Mouse (Mus musculus) forebrain, embryonic 15.5 days (tissue): Measurements from ENCODE around the gene Ssbp2. TPM values are rescaled to one million over a fixed set of nuclear protein-coding genes. Genes with fewer than 3 reads are reported as not detected.

Experiments used
- ATAC-seq: fragments of 200-750 bp; cut with Nextera tagmentation; replicated peaks from 2 replicates; pipeline ENCODE4 v1.8.0; 2017; ENCODE audit warnings: mild to moderate bottlenecking, moderate TSS enrichment, moderate library complexity
- H3K27ac ChIP-seq: fragments of 300-500 bp; sonication (generic); replicated peaks from 2 replicates; pipeline ENCODE4 v1.5.1; 2015; ENCODE audit warnings: mild to moderate bottlenecking, inconsistent platforms
- H3K27me3 ChIP-seq: fragments of 300-500 bp; sonication (generic); 2 replicates; pipeline ENCODE4 v1.6.1; 2015; ENCODE audit warnings: inconsistent platforms
- H3K36me3 ChIP-seq: fragments of 300-500 bp; sonication (generic); 2 replicates; pipeline ENCODE4 v1.6.1; 2015; ENCODE audit warnings: mild to moderate bottlenecking, inconsistent platforms
- H3K4me1 ChIP-seq: fragments of 300-500 bp; sonication (generic); 2 replicates; pipeline ENCODE4 v1.6.1; 2015; ENCODE audit warnings: inconsistent platforms
- H3K4me2 ChIP-seq: fragments of 300-500 bp; sonication (generic); replicated peaks from 2 replicates; pipeline ENCODE4 v1.6.1; 2015; ENCODE audit warnings: mild to moderate bottlenecking, inconsistent platforms
- H3K4me3 ChIP-seq: fragments of 300-500 bp; sonication (generic); 2 replicates; pipeline ENCODE4 v1.5.1; 2015; ENCODE audit warnings: mild to moderate bottlenecking, inconsistent platforms
- H3K9ac ChIP-seq: fragments of 300-500 bp; sonication (generic); replicated peaks from 2 replicates; pipeline ENCODE4 v1.6.1; 2015; ENCODE audit warnings: mild to moderate bottlenecking, inconsistent platforms
- H3K9me3 ChIP-seq: fragments of 300-500 bp; sonication (generic); 2 replicates; pipeline ENCODE4 v1.6.1; 2016; ENCODE audit warnings: inconsistent platforms
- WGBS: fragments of 180-500 bp; shearing (Covaris S2); methylation state at CpG from one replicate; pipeline ENCODE4 v1.1.7; 2015; ENCODE audit warnings: mixed read lengths; 5-methylcytosine and 5-hydroxymethylcytosine counted together
- polyA plus RNA-seq: library from polyadenylated mRNA; unstranded; fragments of >200 nt; fragmentation: Nextera tagmentation; extraction: Ambion mirVana; gene quantifications from 2 replicates; pipeline ENCODE4 v1.2.1, GENCODE M21; 2015

Ssbp2 gene
- polyA plus RNA-seq: 281 and 308 TPM in 2 replicates

GRCm38 (mm10) chr13:91459896-91460620 lies at the start of gene Ssbp2:
Gene Ssbp2 (plus strand): TSS chr13:91460283.
- Histone ChIP-seq H3K4me2 (peak within 1 kb of the TSS; percentile 91), H3K9ac (peak within 1 kb of the TSS; percentile 94), H3K4me1 (peaks cover 34% of the 10 kb centered on the region), H3K36me3 (no peaks in the 10 kb centered on the region), H3K27me3 (no peaks in the 10 kb centered on the region), H3K27ac (peak within 1 kb of the TSS; percentile 98), H3K9me3 (no peaks in the 10 kb centered on the region), H3K4me3 (peak within 1 kb of the TSS; percentile 97)
- 6% methylated on average over 28 of the region's 29 CpGs for WGBS
- no peak; the same call in 1 of the 2 replicates for ATAC-seq

GRCm38 (mm10) chr13:91413752-91414503 lies 46.2 kb upstream of the Ssbp2 start:
- Histone ChIP-seq H3K27ac (no peak overlapping the region), H3K4me2 (no peak overlapping the region), H3K36me3 (no peaks in the 10 kb centered on the region), H3K9ac (no peak overlapping the region), H3K4me1 (no peaks in the 10 kb centered on the region), H3K27me3 (no peaks in the 10 kb centered on the region), H3K4me3 (no peak overlapping the region), H3K9me3 (no peaks in the 10 kb centered on the region)
- ATAC-seq: no peak
- 81% methylated on average over 5 of the region's 5 CpGs for WGBS

- Histone ChIP-seq H3K9ac (no peak overlapping the region), H3K4me3 (no peak overlapping the region), H3K27me3 (no peaks in the 10 kb centered on the region), H3K4me2 (no peak overlapping the region), H3K27ac (no peak overlapping the region), H3K9me3 (no peaks in the 10 kb centered on the region), H3K36me3 (no peaks in the 10 kb centered on the region), H3K4me1 (peaks cover 2% of the 10 kb centered on the region)
- 68% methylated on average over 4 of the region's 4 CpGs for WGBS
- ATAC-seq: no peak
These were observed 44.2 kb upstream of the Ssbp2 start for GRCm38 (mm10) chr13:91415896-91416295.

GRCm38 (mm10) chr13:91416698-91417097 lies 43.4 kb upstream of the Ssbp2 start:
- Histone ChIP-seq H3K4me3 (no peak overlapping the region), H3K27ac (no peak overlapping the region), H3K4me2 (no peak overlapping the region), H3K9ac (no peak overlapping the region), H3K36me3 (no peaks in the 10 kb centered on the region), H3K9me3 (no peaks in the 10 kb centered on the region), H3K27me3 (no peaks in the 10 kb centered on the region), H3K4me1 (peaks cover 10% of the 10 kb centered on the region)
- 85% methylated on average over 2 of the region's 2 CpGs for WGBS
- ATAC-seq: no peak

- WGBS: 21% methylated on average over 9 of the region's 9 CpGs
- Histone ChIP-seq H3K9me3 (no peaks in the 10 kb centered on the region), H3K9ac (no peak overlapping the region), H3K4me3 (no peak overlapping the region), H3K4me2 (no peak overlapping the region), H3K4me1 (peaks cover 22% of the 10 kb centered on the region), H3K27me3 (no peaks in the 10 kb centered on the region), H3K36me3 (no peaks in the 10 kb centered on the region), H3K27ac (no peak overlapping the region)
- peak; percentile 48; the same call in 1 of the 2 replicates for ATAC-seq
These were observed 38.6 kb upstream of the Ssbp2 start for GRCm38 (mm10) chr13:91421387-91421949.

- 54% methylated on average over 5 of the region's 5 CpGs for WGBS
- Histone ChIP-seq H3K9ac (no peak overlapping the region), H3K9me3 (no peaks in the 10 kb centered on the region), H3K27ac (no peak overlapping the region), H3K36me3 (no peaks in the 10 kb centered on the region), H3K4me2 (no peak overlapping the region; the same call in 1 of the 2 replicates), H3K27me3 (no peaks in the 10 kb centered on the region), H3K4me1 (peaks cover 16% of the 10 kb centered on the region), H3K4me3 (no peak overlapping the region)
- no peak for ATAC-seq
These were observed 29.2 kb upstream of the Ssbp2 start for GRCm38 (mm10) chr13:91430867-91431266.

- Histone ChIP-seq H3K9ac (no peak overlapping the region), H3K4me3 (no peak overlapping the region), H3K27me3 (no peaks in the 10 kb centered on the region), H3K9me3 (no peaks in the 10 kb centered on the region), H3K4me2 (no peak overlapping the region; the same call in 1 of the 2 replicates), H3K36me3 (no peaks in the 10 kb centered on the region), H3K27ac (no peak overlapping the region; the same call in 1 of the 2 replicates), H3K4me1 (peaks cover 14% of the 10 kb centered on the region)
- 45% methylated on average over 12 of the region's 12 CpGs for WGBS
- peak; percentile 50; the same call in 1 of the 2 replicates for ATAC-seq
These were observed 28.4 kb upstream of the Ssbp2 start for GRCm38 (mm10) chr13:91431392-91432355.

GRCm38 (mm10) chr13:91433021-91433420 lies 27.1 kb upstream of the Ssbp2 start:
- 75% methylated on average over 11 of the region's 11 CpGs for WGBS
- Histone ChIP-seq H3K9me3 (no peaks in the 10 kb centered on the region), H3K27ac (no peak overlapping the region), H3K4me2 (no peak overlapping the region), H3K36me3 (no peaks in the 10 kb centered on the region), H3K9ac (no peak overlapping the region), H3K4me1 (peaks cover 14% of the 10 kb centered on the region), H3K27me3 (no peaks in the 10 kb centered on the region), H3K4me3 (no peak overlapping the region)
- no peak for ATAC-seq

- WGBS: 73% methylated on average over 3 of the region's 3 CpGs
- Histone ChIP-seq H3K27me3 (no peaks in the 10 kb centered on the region), H3K27ac (no peak overlapping the region), H3K9ac (no peak overlapping the region), H3K9me3 (no peaks in the 10 kb centered on the region), H3K36me3 (no peaks in the 10 kb centered on the region), H3K4me1 (no peaks in the 10 kb centered on the region), H3K4me3 (no peak overlapping the region), H3K4me2 (no peak overlapping the region)
- no peak for ATAC-seq
These were observed 22.2 kb upstream of the Ssbp2 start for GRCm38 (mm10) chr13:91437931-91438330.

- H3K4me1 ChIP-seq: peaks cover 6% of the 10 kb centered on the region
- no peak for ATAC-seq
- no peaks in the 10 kb centered on the region for H3K9me3 ChIP-seq
- H3K27ac ChIP-seq: no peak overlapping the region
- H3K27me3 ChIP-seq: no peaks in the 10 kb centered on the region
- no peak overlapping the region for H3K9ac ChIP-seq
- WGBS: 97% methylated on average over 5 of the region's 5 CpGs
- no peaks in the 10 kb centered on the region for H3K36me3 ChIP-seq
- no peak overlapping the region for H3K4me2 ChIP-seq
- no peak overlapping the region for H3K4me3 ChIP-seq
These were observed 18.6 kb upstream of the Ssbp2 start for GRCm38 (mm10) chr13:91441476-91441875.

GRCm38 (mm10) chr13:91446728-91447127 lies 13.4 kb upstream of the Ssbp2 start:
- H3K9me3 ChIP-seq: no peaks in the 10 kb centered on the region
- no peak overlapping the region for H3K4me2 ChIP-seq
- H3K4me1 ChIP-seq: peaks cover 6% of the 10 kb centered on the region
- no peak overlapping the region for H3K27ac ChIP-seq
- no peak overlapping the region for H3K9ac ChIP-seq
- 80% methylated on average over 2 of the region's 2 CpGs for WGBS
- H3K27me3 ChIP-seq: no peaks in the 10 kb centered on the region
- no peaks in the 10 kb centered on the region for H3K36me3 ChIP-seq
- H3K4me3 ChIP-seq: no peak overlapping the region
- ATAC-seq: no peak
